Mouse (Mus musculus) stomach, embryonic 14.5 days (tissue): Measurements from ENCODE around the gene Eif3g. TPM values are rescaled to one million over a fixed set of nuclear protein-coding genes. Genes with fewer than 3 reads are reported as not detected.

ENCODE experiments used
- ATAC-seq: fragments of 200-750 bp; cut with Nextera tagmentation; 2 replicates; pipeline ENCODE4 v1.8.0; 2017; ENCODE audit warnings: low read depth, moderate TSS enrichment; ENCODE audit not compliant: insufficient number of reproducible peaks, insufficient read depth, low FRiP score
- H3K27ac ChIP-seq: fragments of 300-500 bp; sonication (generic); 2 replicates; pipeline ENCODE4 v1.5.1; 2014; ENCODE audit warnings: mild to moderate bottlenecking, low read length, moderate library complexity, mixed read lengths
- H3K27me3 ChIP-seq: fragments of 300-500 bp; sonication (generic); 2 replicates; pipeline ENCODE4 v1.6.1; 2014; ENCODE audit warnings: low read length, control low read depth, mixed read lengths; ENCODE audit not compliant: control insufficient read depth, insufficient read depth
- H3K36me3 ChIP-seq: fragments of 300-500 bp; sonication (generic); 2 replicates; pipeline ENCODE4 v1.6.1; 2014; ENCODE audit warnings: mild to moderate bottlenecking, control low read depth, low read length, moderate library complexity, mixed read lengths; ENCODE audit not compliant: control insufficient read depth, insufficient read depth
- H3K4me1 ChIP-seq: fragments of 300-500 bp; sonication (generic); 2 replicates; pipeline ENCODE4 v1.6.1; 2014; ENCODE audit warnings: low read length, control low read depth, mixed read lengths; ENCODE audit not compliant: control insufficient read depth, insufficient read depth
- H3K4me2 ChIP-seq: fragments of 300-500 bp; sonication (generic); replicated peaks from 2 replicates; pipeline ENCODE4 v1.6.1; 2014; ENCODE audit warnings: low read depth, low read length, control low read depth
- H3K4me3 ChIP-seq: fragments of 300-500 bp; sonication (generic); 2 replicates; pipeline ENCODE4 v1.5.1; 2014; ENCODE audit warnings: low read depth, low read length, control low read depth
- H3K9ac ChIP-seq: fragments of 300-500 bp; sonication (generic); replicated peaks from 2 replicates; pipeline ENCODE4 v1.6.1; 2014; ENCODE audit warnings: low read depth, mild to moderate bottlenecking, control low read depth, low read length, moderate library complexity, mixed read lengths
- H3K9me3 ChIP-seq: fragments of 300-500 bp; sonication (generic); 2 replicates; pipeline ENCODE4 v1.6.1; 2016; ENCODE audit warnings: low read depth, low read length, control low read depth; ENCODE audit not compliant: control insufficient read depth
- WGBS: fragments of 180-500 bp; shearing (Covaris S2); extraction: QIAGEN DNeasy Blood & Tissue Kit; methylation state at CpG from one replicate; pipeline ENCODE4 v1.1.7; 2014; 5-methylcytosine and 5-hydroxymethylcytosine counted together
- polyA plus RNA-seq: library from polyadenylated mRNA; unstranded; fragments of >200 nt; fragmentation: Nextera tagmentation; extraction: Ambion mirVana; gene quantifications from 2 replicates; pipeline ENCODE4 v1.2.1, GENCODE M21; 2014

Eif3g gene
- polyA plus RNA-seq, 1 experiment from 2014 or later, result 289 TPM

GRCm38 (mm10) chr9:20902174-20902491 lies 3.7 kb upstream of the Eif3g start:
- Histone ChIP-seq H3K27me3 (no peaks in the 10 kb centered on the region), H3K9me3 (no peaks in the 10 kb centered on the region), H3K27ac (no peak overlapping the region), H3K9ac (no peak overlapping the region), H3K4me1 (peaks cover 6% of the 10 kb centered on the region; the same call in 1 of the 2 replicates), H3K4me2 (no peak overlapping the region), H3K36me3 (peaks cover 17% of the 10 kb centered on the region; the same call in 1 of the 2 replicates), H3K4me3 (no peak overlapping the region)
- no peak for ATAC-seq
- 24% methylated on average over 6 of the region's 6 CpGs for WGBS

DNA sequence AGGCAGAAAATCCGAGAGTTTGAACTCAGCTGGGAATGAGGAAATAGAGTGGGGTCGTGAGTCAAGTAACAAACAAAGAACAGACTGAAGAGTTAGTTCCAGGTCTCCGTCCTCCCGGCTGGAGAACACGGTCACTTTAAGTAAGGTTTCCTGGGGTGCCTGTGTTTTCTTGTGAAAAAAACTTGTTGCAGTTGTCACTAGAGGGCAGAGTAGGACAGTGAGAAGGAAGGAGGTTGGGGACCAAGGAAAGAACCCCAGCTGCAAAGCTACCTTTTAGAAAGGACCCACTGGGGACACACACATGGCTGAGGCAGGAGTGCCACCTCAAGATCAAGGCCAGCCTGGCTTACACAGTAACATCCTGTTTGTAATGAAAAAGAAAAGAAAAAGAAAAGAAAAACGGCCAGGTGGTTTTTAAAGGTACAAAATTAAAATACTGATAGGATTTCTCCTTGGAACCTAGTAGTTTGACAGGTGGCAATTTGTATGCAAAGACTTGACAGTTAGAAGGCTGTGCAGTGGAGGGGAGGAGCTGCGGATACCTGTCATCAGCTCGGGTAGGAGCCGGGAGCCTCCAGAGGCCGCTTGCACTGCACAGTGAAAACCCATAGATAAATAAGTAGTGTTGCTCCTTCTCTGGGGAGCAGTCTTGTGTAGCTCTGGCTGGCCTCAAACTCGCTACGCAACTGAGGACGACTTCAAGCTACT lies 3.2 kb upstream of the Eif3g start:
- Histone ChIP-seq H3K36me3 (peaks cover 16% of the 10 kb centered on the region; the same call in 1 of the 2 replicates), H3K4me3 (no peak overlapping the region), H3K4me1 (peaks cover 6% of the 10 kb centered on the region; the same call in 1 of the 2 replicates), H3K9me3 (no peaks in the 10 kb centered on the region), H3K9ac (no peak overlapping the region), H3K27ac (no peak overlapping the region), H3K4me2 (no peak overlapping the region), H3K27me3 (no peaks in the 10 kb centered on the region)
- 15% methylated on average over 13 of the region's 13 CpGs for whole genome bisulfite sequencing
- no peak for ATAC-seq

DNA sequence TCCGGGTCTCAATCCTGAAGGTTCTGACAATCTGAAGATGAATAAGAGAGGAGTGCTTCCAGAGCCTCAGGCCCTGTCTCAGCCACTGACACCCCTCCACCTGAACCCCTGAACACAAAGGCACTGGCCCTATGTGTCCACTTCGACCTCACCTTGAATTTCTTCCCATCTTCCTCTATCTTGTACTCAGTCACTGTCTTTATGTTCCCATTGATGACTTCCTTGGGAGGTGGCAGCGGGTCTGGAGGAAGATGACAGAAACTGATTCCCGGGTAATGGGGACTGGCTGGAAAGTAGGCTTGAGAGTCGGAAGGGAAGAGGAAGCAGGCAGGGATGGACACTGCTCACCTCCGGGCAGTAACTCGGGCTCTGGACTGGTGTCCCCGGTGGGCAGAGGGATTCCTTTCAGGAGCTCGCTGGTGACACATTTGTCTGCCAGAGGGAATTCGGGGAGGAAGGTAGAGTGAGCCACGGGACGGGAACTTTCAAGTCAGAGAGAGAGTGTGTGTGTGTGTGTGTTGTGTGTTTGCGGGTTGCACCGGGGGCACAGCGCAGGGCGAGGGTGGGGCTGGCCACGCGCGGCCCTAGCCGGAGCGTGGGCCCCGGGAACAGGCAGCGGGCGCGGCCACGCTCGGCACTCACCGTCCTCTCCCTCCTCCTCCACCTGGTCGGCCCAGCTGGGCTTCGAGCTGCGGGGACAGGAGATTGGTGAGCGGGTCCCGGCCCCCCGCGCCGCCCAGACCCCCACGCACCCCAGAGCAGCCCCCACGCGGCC lies 500 bp downstream of the Eif3g start:
- Histone ChIP-seq H3K36me3 (peaks cover 34% of the 10 kb centered on the region), H3K27me3 (no peaks in the 10 kb centered on the region), H3K9ac (peak overlapping the region; percentile 81), H3K4me1 (peaks cover 6% of the 10 kb centered on the region; the same call in 1 of the 2 replicates), H3K4me2 (peak overlapping the region; percentile 92), H3K4me3 (peak overlapping the region; percentile 82), H3K9me3 (no peaks in the 10 kb centered on the region), H3K27ac (no peak overlapping the region)
- ATAC-seq, result peak; percentile 60
- 4% methylated on average over 36 of the region's 39 CpGs for WGBS

DNA sequence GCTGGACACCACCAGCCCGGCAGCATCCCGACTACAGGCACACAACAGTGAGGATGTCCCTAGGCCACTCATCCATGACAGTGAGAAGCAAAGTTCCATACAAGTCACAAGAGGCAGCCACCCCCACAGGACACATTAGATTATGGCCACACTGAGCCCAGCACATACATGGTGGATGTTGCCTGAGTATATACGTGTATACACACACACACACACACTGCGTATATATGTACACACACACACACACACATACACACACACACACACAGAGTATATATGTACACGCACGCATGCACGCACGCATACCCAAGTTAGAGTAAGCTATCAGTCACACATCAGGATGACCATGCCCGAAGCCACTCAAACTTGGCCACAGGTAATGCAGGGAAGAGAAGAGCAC lies 3.0 kb downstream of the Eif3g start:
- peaks cover 6% of the 10 kb centered on the region; the same call in 1 of the 2 replicates for H3K4me1 ChIP-seq
- no peak overlapping the region for H3K9ac ChIP-seq
- WGBS, result 96% methylated on average over 9 of the region's 9 CpGs
- no peak overlapping the region for H3K4me2 ChIP-seq
- ATAC-seq, result no peak
- H3K4me3 ChIP-seq, result no peak overlapping the region
- H3K36me3 ChIP-seq, result peaks cover 59% of the 10 kb centered on the region
- H3K9me3 ChIP-seq, result no peaks in the 10 kb centered on the region
- no peak overlapping the region for H3K27ac ChIP-seq
- H3K27me3 ChIP-seq, result no peaks in the 10 kb centered on the region

- Histone ChIP-seq H3K4me3 (no peak overlapping the region), H3K9ac (no peak overlapping the region), H3K27me3 (no peaks in the 10 kb centered on the region), H3K9me3 (no peaks in the 10 kb centered on the region), H3K4me1 (peaks cover 6% of the 10 kb centered on the region; the same call in 1 of the 2 replicates), H3K27ac (no peak overlapping the region), H3K4me2 (no peak overlapping the region), H3K36me3 (peaks cover 66% of the 10 kb centered on the region)
- WGBS, result 91% methylated on average over 15 of the region's 15 CpGs
- no peak for ATAC-seq
Observed at GRCm38 (mm10) chr9:20894629-20895028, 3.8 kb downstream of the Eif3g start.

GRCm38 (mm10) chr9:20893590-20894343 lies 4.7 kb downstream of the Eif3g start:
- H3K27me3 ChIP-seq, result no peaks in the 10 kb centered on the region
- H3K9ac ChIP-seq, result no peak overlapping the region
- no peaks in the 10 kb centered on the region for H3K9me3 ChIP-seq
- H3K4me1 ChIP-seq, result peaks cover 6% of the 10 kb centered on the region; the same call in 1 of the 2 replicates
- no peak overlapping the region for H3K27ac ChIP-seq
- WGBS, result 82% methylated on average over 13 of the region's 13 CpGs
- no peak for ATAC-seq
- no peak overlapping the region for H3K4me3 ChIP-seq
- H3K36me3 ChIP-seq, result peaks cover 71% of the 10 kb centered on the region
- no peak overlapping the region for H3K4me2 ChIP-seq

DNA sequence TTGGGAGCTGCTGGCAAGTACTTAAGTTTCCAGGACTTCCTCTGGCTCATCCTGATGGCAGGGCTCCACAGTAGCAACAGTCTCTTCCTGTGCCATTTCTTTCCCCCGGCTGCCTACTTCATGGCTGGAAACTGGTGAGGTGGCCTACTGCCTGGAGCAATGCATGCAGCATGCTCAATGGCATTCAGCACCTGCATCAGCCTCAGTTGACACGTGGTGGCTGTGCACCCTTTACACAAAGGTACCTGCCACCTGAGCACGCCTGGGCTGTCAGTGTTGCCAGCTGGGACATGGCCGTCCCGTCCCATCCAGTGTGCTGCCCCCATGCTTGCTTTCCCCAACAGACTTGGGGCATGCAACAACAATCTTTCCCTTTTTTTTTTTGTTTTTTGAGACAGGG lies 5.4 kb downstream of the Eif3g start:
- Histone ChIP-seq H3K27me3 (no peaks in the 10 kb centered on the region), H3K4me2 (no peak overlapping the region), H3K4me1 (peaks cover 6% of the 10 kb centered on the region; the same call in 1 of the 2 replicates), H3K9ac (no peak overlapping the region), H3K27ac (no peak overlapping the region), H3K9me3 (no peaks in the 10 kb centered on the region), H3K36me3 (peaks cover 71% of the 10 kb centered on the region), H3K4me3 (no peak overlapping the region)
- no peak for ATAC-seq
- 61% methylated on average over 5 of the region's 5 CpGs for WGBS

DNA sequence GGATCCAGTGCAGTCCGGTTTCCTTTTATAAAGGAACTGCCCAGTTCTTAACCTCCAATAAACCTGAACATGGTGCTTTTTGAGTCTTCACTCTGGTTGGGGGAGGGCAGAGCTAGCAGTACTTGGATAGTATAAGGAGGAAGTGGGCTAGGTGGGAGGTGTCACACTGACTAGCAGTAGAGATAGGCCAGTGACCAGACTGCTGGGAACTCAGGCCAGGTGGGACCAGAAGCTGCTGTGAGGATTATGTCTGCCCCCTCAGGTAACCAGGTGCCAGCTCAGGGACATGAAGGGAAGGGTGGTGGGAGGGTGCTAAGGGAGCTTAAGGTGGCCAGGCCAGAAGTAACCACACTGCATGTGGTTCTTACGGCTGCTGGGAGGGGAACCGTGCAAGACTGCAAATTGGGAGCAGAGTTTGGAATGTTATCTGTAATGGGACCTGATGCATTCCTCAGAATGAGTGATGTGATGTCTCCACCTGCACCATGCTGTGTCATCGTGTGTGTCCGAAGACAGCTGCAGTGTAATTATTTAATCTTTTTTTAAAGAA lies 6.2 kb downstream of the Eif3g start:
- ATAC-seq, result no peak
- no peaks in the 10 kb centered on the region for H3K9me3 ChIP-seq
- H3K27me3 ChIP-seq, result no peaks in the 10 kb centered on the region
- H3K4me3 ChIP-seq, result no peak overlapping the region
- H3K36me3 ChIP-seq, result peaks cover 71% of the 10 kb centered on the region
- H3K4me2 ChIP-seq, result no peak overlapping the region
- no peaks in the 10 kb centered on the region for H3K4me1 ChIP-seq
- 48% methylated on average over 5 of the region's 5 CpGs for WGBS
- H3K9ac ChIP-seq, result no peak overlapping the region
- no peak overlapping the region for H3K27ac ChIP-seq
